Mouse (Mus musculus): ENCODE results near the gene Med14. TPM values are rescaled to one million over a fixed set of nuclear protein-coding genes. Genes with fewer than 3 reads are reported as not detected.

Gene Med14
- total RNA-seq, 2 experiments from 2014 or later = 22.4 to 29.0 TPM

DNA sequence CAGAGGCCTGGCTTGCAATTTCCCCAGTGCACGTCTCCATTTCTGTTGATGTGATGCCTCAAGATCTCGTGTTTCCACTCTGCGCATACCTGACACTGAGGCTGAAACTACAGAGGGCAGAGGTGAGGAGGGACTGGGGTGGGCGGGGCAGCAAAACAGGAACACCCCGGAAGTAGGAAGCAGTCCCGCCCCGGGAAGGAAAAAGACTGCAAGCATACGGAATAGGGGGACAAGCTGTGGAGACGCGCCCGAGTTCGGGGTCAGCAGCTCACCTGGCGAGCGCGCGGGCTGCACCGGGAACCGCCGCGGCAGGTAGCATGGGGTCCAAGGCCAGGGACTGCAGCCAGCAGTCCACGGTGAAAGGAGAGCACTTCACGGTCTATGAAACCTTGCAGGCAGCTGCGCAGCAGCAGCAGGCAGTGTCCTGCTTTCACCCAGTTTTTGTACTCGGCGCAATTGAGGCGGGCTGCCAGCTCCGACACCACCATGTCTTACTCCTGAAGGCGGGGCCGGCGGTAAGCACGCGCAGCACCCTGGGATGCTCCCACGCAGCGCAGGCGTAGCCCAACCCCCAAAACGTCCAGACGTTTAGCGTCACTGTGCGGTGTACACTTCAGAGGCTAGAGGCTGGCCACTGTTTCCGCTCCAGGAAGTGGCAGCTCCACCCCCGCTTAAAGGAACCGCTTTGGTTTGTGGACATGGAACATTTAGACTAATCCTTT is 88.7 kb downstream of the Med14 start, which contains the start of gene 1810030O07Rik:
Gene 1810030O07Rik (minus strand): TSS at position 615 of the 722 bp plus-strand sequence.
- peak; percentile 90 for DNase-seq

DNA sequence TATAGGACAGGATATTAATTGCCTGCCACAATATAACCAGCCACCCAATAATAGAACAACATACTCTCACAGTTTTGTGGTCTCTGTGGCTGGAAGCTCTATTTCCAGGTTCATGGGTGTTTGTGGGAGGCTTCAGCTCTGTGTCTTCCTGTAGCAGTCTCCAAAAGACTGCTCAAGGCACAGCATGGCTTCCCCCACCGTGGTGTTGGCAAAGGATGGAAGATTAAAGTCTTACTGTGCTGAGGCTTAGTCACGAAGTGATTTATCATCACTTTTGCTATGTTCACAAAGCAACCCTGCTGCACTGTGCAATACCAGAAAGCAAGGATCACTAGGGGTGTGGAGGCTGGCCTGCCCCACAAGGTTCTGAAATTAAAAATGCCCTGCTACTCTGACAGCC is 108.0 kb downstream of the Med14 start:
- peak; percentile 22 for DNase-seq

DNA sequence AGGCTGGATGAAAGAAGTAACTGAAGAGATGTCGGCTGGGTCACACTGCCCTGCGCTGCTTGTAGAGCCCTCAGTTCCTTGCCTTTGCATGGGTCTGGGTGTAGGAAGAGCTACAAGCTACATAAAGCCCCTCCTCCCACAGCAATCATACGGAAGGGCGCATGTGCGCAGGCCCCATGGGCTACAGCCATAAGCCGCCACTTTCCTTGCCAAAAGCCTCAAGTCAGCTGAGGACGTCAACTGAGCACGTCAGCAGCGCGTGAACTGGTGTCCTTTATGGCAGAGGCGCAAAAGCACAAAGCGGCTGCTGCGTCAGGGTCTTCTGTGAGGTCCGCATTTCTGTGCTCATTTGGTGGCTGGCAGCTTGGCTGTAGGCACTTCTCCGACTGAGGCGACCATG is 110.0 kb downstream of the Med14 start:
- no peak for DNase-seq

DNA sequence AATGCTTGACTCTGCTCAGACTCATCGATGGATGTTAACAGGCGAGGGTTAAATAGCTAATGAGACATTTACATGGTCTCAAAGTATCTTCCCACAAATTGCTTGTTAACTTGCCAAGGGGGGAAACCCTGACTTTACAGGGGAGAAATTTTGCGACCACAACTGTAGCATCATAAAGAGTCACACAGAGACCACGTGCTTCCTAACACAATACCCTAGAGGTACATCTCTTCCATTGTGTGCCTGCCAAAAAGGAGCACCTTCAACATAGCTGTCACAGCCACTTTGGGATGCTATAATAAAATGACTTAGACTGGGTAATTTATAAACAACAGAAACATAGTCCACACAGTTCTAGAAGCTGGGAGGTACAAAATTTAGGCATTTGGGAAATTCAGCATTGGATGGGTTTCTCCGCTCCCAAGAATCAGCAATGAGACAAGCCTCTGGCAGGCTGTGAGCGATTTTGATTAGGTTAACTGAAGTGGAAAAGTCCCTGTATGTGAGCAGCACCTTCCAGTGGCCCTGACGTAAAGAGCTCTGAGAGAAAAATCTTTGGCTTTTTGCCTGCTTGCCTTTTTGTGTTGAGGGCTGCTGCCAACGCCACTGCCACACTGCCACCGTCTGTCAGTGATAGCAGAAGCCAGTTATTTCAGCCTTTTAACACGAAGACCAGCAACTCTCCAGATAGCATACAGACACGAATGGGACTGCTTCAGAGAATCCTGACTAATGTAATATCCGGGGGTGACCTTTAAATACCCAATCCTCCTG is 116.2 kb downstream of the Med14 start:
- peak; percentile 29 for DNase-seq

DNA sequence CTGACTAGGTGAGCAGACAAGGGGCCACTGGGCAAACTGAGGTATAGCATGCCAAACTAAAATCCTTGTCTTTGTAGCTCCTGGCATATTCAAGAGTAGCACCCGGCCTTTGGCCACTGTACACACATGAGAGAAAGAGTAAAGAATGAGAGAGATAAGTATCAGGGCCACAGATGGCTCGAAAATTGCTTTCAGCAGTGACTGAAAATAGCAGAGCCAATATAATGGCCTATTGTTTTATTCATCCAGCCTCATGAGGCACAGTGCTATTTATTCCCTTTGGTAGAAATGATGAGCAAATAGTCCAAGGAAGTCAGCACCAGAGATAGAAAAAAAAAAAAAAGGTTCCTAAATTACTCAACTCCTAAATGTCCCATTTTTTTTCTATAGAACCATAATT is 116.9 kb downstream of the Med14 start:
- no peak for DNase-seq

Other genes with a start within 250 kb of the Med14 start
- gene Atp6ap2, start 174.3 kb downstream of the Med14 start, total RNA-seq (2021) = 10 to 100 TPM; 44.0 to 45.2 TPM
- 10 to 100 TPM; 18.0 to 22.2 TPM for gene 1810030O07Rik, start 88.4 kb downstream of the Med14 start, total RNA-seq (2021)